Mouse (Mus musculus) brown adipose tissue, adult 24 weeks (tissue): ENCODE data around the gene Bbs9. TPM values are rescaled to one million over a fixed set of nuclear protein-coding genes. Genes with fewer than 3 reads are reported as not detected.
A peak's percentile ranks its signal among the peaks of the same experiment; 100 is the strongest.

ENCODE experiments used
- H3K27ac ChIP-seq: fragments of 200-500 bp; replicated peaks from 2 replicates; pipeline ENCODE4 v1.5.1; 2012; ENCODE audit warnings: low read depth, mild to moderate bottlenecking, low read length
- H3K4me1 ChIP-seq: fragments of 200-500 bp; 2 replicates; pipeline ENCODE4 v1.6.1; 2012; ENCODE audit warnings: low read length, mixed read lengths; ENCODE audit not compliant: control insufficient read depth, insufficient read depth, insufficient read length
- H3K4me3 ChIP-seq: fragments of 200-500 bp; 2 replicates; pipeline ENCODE4 v1.5.1; 2012; ENCODE audit warnings: low read depth, mild to moderate bottlenecking, low read length, moderate library complexity; ENCODE audit not compliant: insufficient read depth
- polyA plus RNA-seq: library from polyadenylated mRNA; stranded (reverse); fragments of >200 nt; gene quantifications from 2 replicates; pipeline ENCODE4 v1.2.4, GENCODE M21; 2012; ENCODE audit not compliant: missing spikeins, insufficient read depth, insufficient read length

The Bbs9 gene
- polyA plus RNA-seq, result 6.3 and 6.4 TPM in 2 replicates

GRCm38 (mm10) chr9:22475424-22475868 is at the start of gene Bbs9:
Bbs9 (plus strand) TSS chr9:22475715.
- Histone ChIP-seq H3K4me1 (peaks cover 2% of the 10 kb centered on the region; the same call in 1 of the 2 replicates), H3K27ac (no peak within 1 kb of the TSS; the same call in 1 of the 2 replicates), H3K4me3 (peak within 1 kb of the TSS; percentile 74)

- no peaks in the 10 kb centered on the region for H3K4me1 ChIP-seq
- H3K4me3 ChIP-seq, result no peak overlapping the region
- no peak overlapping the region for H3K27ac ChIP-seq
These were observed 47.4 kb upstream of the Bbs9 start for GRCm38 (mm10) chr9:22428028-22428665.

DNA sequence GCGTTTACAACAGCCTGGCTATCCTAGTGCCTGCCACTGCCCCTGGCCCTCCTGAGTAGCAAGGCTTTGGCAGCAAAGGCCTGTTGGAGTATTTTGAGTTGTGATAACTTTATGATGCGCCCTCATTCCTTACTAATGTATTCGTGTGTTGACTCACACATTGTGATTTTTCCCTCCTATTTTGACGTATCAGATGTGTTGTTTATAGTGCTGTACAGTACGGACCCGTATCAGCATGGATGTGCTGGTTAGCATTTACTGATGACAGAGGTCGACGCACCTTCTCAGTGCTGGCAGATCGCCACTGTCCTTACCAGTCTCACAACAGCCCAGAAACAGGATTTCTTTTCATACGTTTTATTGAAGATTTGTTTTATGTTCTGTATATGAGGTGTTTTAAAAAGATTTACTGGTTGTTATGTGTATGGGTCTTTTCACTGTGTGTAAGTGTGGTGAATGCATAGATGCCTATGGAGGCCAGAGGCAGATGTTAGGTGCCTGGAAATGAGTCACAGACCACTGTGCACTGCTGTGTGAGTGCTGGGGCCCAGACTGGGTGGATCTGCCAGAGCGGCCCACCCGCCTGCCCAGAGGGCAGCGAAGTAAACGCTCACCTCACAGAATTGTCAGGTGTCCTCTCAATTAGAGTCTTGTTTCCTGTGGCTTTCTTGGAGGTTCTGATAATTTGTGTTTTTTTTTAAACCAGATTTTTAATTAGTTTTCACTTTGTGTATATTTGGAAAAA is 46.7 kb upstream of the Bbs9 start:
- no peak overlapping the region for H3K27ac ChIP-seq

DNA sequence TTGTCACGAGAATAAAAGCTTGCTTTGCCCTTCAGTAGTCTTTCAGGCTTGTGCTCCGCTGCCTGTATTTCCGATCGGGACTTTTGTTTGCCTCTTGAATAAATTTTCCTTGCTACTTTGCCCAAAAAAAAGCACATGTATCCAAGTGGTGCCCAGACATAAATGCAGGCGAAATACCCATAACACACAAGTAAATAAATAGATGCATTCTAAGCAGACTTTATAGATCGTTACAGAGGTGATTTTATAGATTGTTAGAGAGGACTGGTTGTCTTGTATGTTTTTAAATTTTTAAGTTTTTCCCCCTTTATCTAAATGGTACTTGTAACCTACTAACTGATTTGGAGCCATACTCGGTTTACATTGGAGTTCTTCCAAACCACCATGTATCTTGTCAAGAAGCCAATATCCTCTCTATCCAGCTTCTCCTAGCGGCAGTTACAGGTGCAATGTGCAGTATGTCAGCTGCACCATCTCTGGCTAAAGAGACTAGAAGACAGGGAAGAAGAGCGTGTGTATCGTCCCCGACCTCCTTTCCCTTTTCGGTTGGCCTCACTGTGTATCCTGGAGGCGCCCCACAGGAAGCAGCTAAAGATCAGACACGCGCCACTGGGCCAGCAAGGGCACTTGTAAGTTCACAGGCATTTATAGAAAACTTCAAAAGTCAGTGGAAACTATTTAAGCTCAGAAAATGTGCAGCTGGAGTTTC is 45.8 kb upstream of the Bbs9 start:
- H3K4me3 ChIP-seq, result no peak overlapping the region

More for the DNA sequence above, 46.7 kb upstream of the Bbs9 start:
- Histone ChIP-seq H3K4me1 (no peaks in the 10 kb centered on the region), H3K4me3 (no peak overlapping the region)

DNA sequence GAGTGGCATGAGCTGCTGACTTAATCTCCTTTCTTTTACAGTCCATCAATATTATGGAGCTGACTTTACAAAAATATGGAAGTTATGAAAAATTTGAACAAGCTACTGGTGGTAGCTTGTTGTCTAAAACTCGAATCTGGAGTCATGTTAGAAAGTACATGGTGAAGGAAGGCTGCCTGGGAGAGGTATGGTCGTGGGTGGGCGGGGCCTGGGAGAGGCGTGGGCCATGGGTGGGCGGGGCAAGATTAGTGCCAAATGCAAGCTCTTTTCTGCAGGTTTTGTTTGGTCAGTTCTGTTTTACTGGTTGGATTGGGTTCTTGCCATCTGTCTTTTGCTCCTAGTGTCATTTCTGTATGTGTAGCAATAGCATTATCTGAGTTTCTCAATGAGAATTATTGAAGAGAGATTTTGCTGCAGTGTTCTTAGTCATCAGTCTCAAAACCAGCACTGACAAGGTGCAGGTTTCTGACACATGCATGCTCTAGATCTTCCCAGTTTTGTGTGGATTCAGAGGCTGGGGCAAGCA is 45.1 kb upstream of the Bbs9 start:
- H3K4me1 ChIP-seq, result no peaks in the 10 kb centered on the region
- no peak overlapping the region for H3K27ac ChIP-seq
- no peak overlapping the region for H3K4me3 ChIP-seq

More for the DNA sequence above, 45.8 kb upstream of the Bbs9 start:
- Histone ChIP-seq H3K4me1 (no peaks in the 10 kb centered on the region), H3K27ac (no peak overlapping the region)

- no peaks in the 10 kb centered on the region for H3K4me1 ChIP-seq
- H3K27ac ChIP-seq, result no peak overlapping the region
These were observed 42.3 kb upstream of the Bbs9 start for GRCm38 (mm10) chr9:22433221-22433620.

DNA sequence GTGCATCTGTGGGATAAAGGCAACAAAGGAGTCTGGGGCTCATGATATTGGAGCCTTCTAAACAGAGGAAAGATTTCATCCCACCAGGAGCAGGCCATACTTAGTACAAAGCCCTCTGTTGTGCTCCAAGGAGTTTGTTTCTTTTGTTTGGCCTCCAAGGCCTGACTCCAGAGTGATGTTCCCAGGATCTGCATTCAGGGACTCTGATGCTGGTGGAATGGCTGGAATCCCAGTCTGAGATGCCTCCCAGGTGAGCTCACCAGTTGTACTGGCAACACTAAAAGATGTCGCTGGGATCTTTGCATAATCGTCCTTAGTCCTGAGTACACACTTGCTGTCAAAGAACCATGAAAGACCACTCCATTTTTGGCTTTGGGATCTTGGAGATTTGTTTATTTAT is 41.4 kb upstream of the Bbs9 start:
- H3K4me3 ChIP-seq, result no peak overlapping the region

More at GRCm38 (mm10) chr9:22433221-22433620, 42.3 kb upstream of the Bbs9 start:
- H3K4me3 ChIP-seq, result no peak overlapping the region

DNA sequence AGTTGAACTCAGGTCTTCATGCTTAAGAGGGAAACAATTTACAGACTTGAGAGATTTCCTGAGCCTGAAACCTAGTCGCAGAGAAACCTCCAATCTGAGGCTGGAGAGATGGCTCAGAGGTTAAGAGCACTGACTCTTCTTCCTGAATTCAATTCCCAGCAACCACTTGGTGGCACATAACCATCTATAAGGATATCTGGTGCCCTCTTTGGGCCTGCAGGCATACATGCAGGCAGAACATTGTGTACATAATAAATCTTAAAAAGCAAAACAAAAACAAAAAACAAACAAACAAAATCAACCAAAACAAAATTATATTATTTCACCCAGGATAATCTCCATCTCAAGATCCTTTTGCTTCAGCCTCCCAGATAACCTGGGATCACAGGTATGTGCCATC is 36.7 kb upstream of the Bbs9 start:
- no peak overlapping the region for H3K4me3 ChIP-seq
- no peaks in the 10 kb centered on the region for H3K4me1 ChIP-seq
- no peak overlapping the region for H3K27ac ChIP-seq

More for the DNA sequence above, 41.4 kb upstream of the Bbs9 start:
- Histone ChIP-seq H3K27ac (no peak overlapping the region), H3K4me1 (no peaks in the 10 kb centered on the region)

DNA sequence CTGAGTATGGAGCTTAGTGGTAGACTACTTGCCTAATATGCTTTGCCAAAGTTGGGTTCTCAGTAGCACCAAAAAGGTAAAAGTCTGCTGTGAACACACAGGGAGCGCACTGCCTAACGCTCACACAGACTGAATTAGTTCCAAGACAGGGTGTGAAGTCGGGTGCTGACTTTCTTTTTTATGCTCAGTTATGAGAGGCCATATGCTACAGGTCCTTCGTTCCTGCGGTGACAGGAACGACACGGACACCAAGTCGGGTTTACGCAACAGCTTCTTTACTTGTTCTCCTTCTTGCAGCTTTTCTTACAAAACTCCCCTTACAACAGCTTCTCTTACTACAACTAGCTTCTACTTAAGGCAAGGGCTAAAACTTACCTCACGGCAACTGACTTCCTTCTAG is 32.4 kb upstream of the Bbs9 start:
- Histone ChIP-seq H3K4me3 (no peak overlapping the region), H3K4me1 (no peaks in the 10 kb centered on the region), H3K27ac (no peak overlapping the region)

- no peak overlapping the region for H3K4me3 ChIP-seq
- no peaks in the 10 kb centered on the region for H3K4me1 ChIP-seq
- no peak overlapping the region for H3K27ac ChIP-seq
These were observed 30.4 kb upstream of the Bbs9 start for GRCm38 (mm10) chr9:22445123-22445522.

- H3K27ac ChIP-seq, result no peak overlapping the region
- no peak overlapping the region for H3K4me3 ChIP-seq
- H3K4me1 ChIP-seq, result no peaks in the 10 kb centered on the region
These were observed 28.3 kb upstream of the Bbs9 start for GRCm38 (mm10) chr9:22447213-22447612.

DNA sequence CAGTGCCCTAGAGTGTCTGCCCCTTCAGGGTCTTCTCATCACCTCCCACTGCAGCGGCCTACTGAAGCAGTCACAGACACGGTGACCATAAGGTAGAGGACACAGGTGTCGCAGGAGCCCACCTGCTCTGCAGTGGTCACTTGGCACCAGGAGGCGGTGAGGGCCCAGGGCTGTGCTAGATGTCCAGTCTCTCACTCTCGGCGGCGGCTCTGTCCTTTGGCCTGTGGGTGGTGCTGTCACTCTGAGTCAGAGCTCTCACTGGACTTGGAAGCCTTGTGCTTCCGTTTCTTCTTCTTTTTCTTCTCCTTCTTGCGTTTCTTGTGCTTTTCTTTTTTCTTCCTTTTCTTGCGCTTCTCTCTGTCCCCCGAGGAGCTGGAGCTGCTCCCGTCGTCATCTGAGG is 27.1 kb upstream of the Bbs9 start:
- H3K4me3 ChIP-seq, result no peak overlapping the region
- no peaks in the 10 kb centered on the region for H3K4me1 ChIP-seq
- no peak overlapping the region for H3K27ac ChIP-seq

DNA sequence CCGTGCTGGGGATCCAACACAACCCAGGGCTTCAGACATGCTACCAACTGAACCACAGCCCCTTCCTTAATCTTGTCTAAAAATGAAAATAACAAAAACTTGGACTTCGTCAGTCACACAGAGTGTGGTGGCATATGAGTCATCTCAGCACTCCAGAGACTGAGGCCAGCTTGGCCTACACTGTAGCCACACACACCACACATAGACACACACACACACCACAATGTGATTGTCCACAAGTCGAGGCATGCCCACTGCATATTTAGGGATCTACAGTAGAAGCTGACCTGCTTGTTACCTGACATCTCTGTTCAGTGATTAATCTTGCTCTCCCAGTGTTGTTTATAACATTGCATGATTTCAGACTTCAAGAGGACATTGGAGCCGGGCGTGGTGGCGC is 26.3 kb upstream of the Bbs9 start:
- Histone ChIP-seq H3K4me3 (no peak overlapping the region), H3K27ac (no peak overlapping the region), H3K4me1 (no peaks in the 10 kb centered on the region)

GRCm38 (mm10) chr9:22452697-22453096 is 22.8 kb upstream of the Bbs9 start:
- Histone ChIP-seq H3K4me1 (no peaks in the 10 kb centered on the region), H3K4me3 (no peak overlapping the region), H3K27ac (no peak overlapping the region)

- no peak overlapping the region for H3K4me3 ChIP-seq
- H3K4me1 ChIP-seq, result no peaks in the 10 kb centered on the region
- H3K27ac ChIP-seq, result no peak overlapping the region
These were observed 22.0 kb upstream of the Bbs9 start for GRCm38 (mm10) chr9:22453501-22453924.
